Mouse (Mus musculus) layer of hippocampus, postnatal 25 days (tissue): ENCODE measurements around the gene Stra6l. TPM values are rescaled to one million over a fixed set of nuclear protein-coding genes. Genes with fewer than 3 reads are reported as not detected.

Experiments used
- DNase-seq, 2 experiments: peaks; one replicate each; pipeline ENCODE4 v3.0.0; 2022; ENCODE audit warnings: mixed read lengths in 2 of 2, low spot score in 1 of 2; ENCODE audit errors: extremely low spot score in 1 of 2
- total RNA-seq, 2 experiments: library from RNA; stranded (reverse); gene quantifications; 2 replicates each; pipeline ENCODE4 v1.2.3; 2021

The Stra6l gene
- total RNA-seq, 2 experiments from 2014 or later = not detected

GRCm38 (mm10) chr4:45909924-45910323 is 61.5 kb downstream of the Stra6l start:
- DNase-seq = no peak

- DNase-seq = no peak
Measured at GRCm38 (mm10) chr4:45911256-45911655, 62.8 kb downstream of the Stra6l start.

- no peak for DNase-seq
Measured at GRCm38 (mm10) chr4:45911876-45912275, 63.4 kb downstream of the Stra6l start.

- no peak for DNase-seq
Measured at GRCm38 (mm10) chr4:45917091-45917490, 68.6 kb downstream of the Stra6l start.

- no peak for DNase-seq
Measured at GRCm38 (mm10) chr4:45921663-45922435, 73.4 kb downstream of the Stra6l start.

GRCm38 (mm10) chr4:45924011-45924410 is 75.5 kb downstream of the Stra6l start:
- no peak for DNase-seq

- no peak for DNase-seq
Measured at GRCm38 (mm10) chr4:45928561-45928960, 80.1 kb downstream of the Stra6l start.

Other genes starting within 250 kb of the Stra6l start
- 1 to 10 TPM; 9.2 to 9.9 TPM for gene Aldh1b1, start 49.6 kb upstream of the Stra6l start, total RNA-seq
- gene Igfbpl1, start 21.7 kb upstream of the Stra6l start, total RNA-seq = 10 to 100 TPM; 12.5 to 14.5 TPM
- gene Ccdc180, start 41.6 kb downstream of the Stra6l start, total RNA-seq = under 1 TPM; 0.12 to 0.38 TPM
- 10 to 100 TPM; 29.1 to 29.4 TPM for gene Tdrd7, start 116.7 kb downstream of the Stra6l start, total RNA-seq
- 10 to 100 TPM; 20.7 to 20.9 TPM for gene Tmod1, start 190.3 kb downstream of the Stra6l start, total RNA-seq